Mouse (Mus musculus): ENCODE results near the gene Ptafr. TPM values are rescaled to one million over a fixed set of nuclear protein-coding genes. Genes with fewer than 3 reads are reported as not detected.

The Ptafr gene
- polyA plus RNA-seq, 1 experiment = 0.22 TPM

GRCm38 (mm10) chr4:132532981-132533916, 30.6 kb upstream of the Ptafr start, which contains the start of gene Atpif1:
Gene Atpif1, minus strand, starts transcription at chr4:132533659.
- no peaks in the 10 kb centered on the region for H3K27me3 ChIP-seq (ENCODE audit: control insufficient read depth, insufficient read depth, low read length, poor library complexity, severe bottlenecking)
- no peaks in the 10 kb centered on the region for H3K9me3 ChIP-seq (replicated peaks; ENCODE audit: control insufficient read depth, insufficient read depth, low read length, poor library complexity, severe bottlenecking)
- peaks cover 16% of the 10 kb centered on the region for H3K36me3 ChIP-seq (ENCODE audit: control insufficient read depth, insufficient read depth, low read length, poor library complexity, severe bottlenecking)
- peak within 1 kb of the TSS; percentile 83 for H3K9ac ChIP-seq (ENCODE audit: low read depth, poor library complexity, severe bottlenecking)
- H3K27ac ChIP-seq (ENCODE audit: insufficient read depth, low read length) = peak within 1 kb of the TSS; percentile 82
- peak within 1 kb of the TSS; percentile 83 for H3K4me3 ChIP-seq (ENCODE audit: low read depth, low read length)
- no peak for TF ChIP-seq CTCF (IDR thresholded peaks at IDR 0.05; ENCODE audit: low read depth, low read length)
- peak; percentile 44 for TF ChIP-seq POLR2A (IDR thresholded peaks at IDR 0.05; ENCODE audit: insufficient read depth, low read length)
- no peaks in the 10 kb centered on the region for H3K4me1 ChIP-seq (ENCODE audit: control insufficient read depth, insufficient read depth, low read length)

GRCm38 (mm10) chr4:132535406-132536121, 28.3 kb upstream of the Ptafr start, which contains the start of gene Dnajc8:
Gene Dnajc8, plus strand, starts transcription at chr4:132535550.
- Histone ChIP-seq H3K9me3 (replicated peaks; ENCODE audit: control insufficient read depth, insufficient read depth, low read length, poor library complexity, severe bottlenecking) (no peaks in the 10 kb centered on the region), H3K4me1 (ENCODE audit: control insufficient read depth, insufficient read depth, low read length) (no peaks in the 10 kb centered on the region), H3K27ac (ENCODE audit: insufficient read depth, low read length) (peak within 1 kb of the TSS; percentile 45; the same call in 1 of the 2 replicates)

GRCm38 (mm10) chr4:132539481-132539880, 24.4 kb upstream of the Ptafr start:
- H3K27ac ChIP-seq (ENCODE audit: insufficient read depth, low read length) = no peak overlapping the region
- TF ChIP-seq POLR2A (IDR thresholded peaks at IDR 0.05; ENCODE audit: insufficient read depth, low read length) (no peak), CTCF (IDR thresholded peaks at IDR 0.05; ENCODE audit: low read depth, low read length) (no peak), EP300 (IDR thresholded peaks at IDR 0.05; ENCODE audit: insufficient read depth, low read depth, low read length) (no peak)
- H3K9me3 ChIP-seq (replicated peaks; ENCODE audit: control insufficient read depth, insufficient read depth, low read length, poor library complexity, severe bottlenecking) = no peaks in the 10 kb centered on the region
- H3K9ac ChIP-seq (ENCODE audit: low read depth, poor library complexity, severe bottlenecking) = no peak overlapping the region
- no peaks in the 10 kb centered on the region for H3K27me3 ChIP-seq (ENCODE audit: control insufficient read depth, insufficient read depth, low read length, poor library complexity, severe bottlenecking)
- no peaks in the 10 kb centered on the region for H3K4me1 ChIP-seq (ENCODE audit: control insufficient read depth, insufficient read depth, low read length)
- H3K4me3 ChIP-seq (ENCODE audit: low read depth, low read length) = no peak overlapping the region
- peaks cover 55% of the 10 kb centered on the region for H3K36me3 ChIP-seq (ENCODE audit: control insufficient read depth, insufficient read depth, low read length, poor library complexity, severe bottlenecking)

More at GRCm38 (mm10) chr4:132535406-132536121, 28.3 kb upstream of the Ptafr start, which contains the start of gene Dnajc8:
- peak within 1 kb of the TSS; percentile 98 for H3K4me3 ChIP-seq (ENCODE audit: low read depth, low read length)
- H3K36me3 ChIP-seq (ENCODE audit: control insufficient read depth, insufficient read depth, low read length, poor library complexity, severe bottlenecking) = peaks cover 27% of the 10 kb centered on the region
- TF ChIP-seq EP300 (IDR thresholded peaks at IDR 0.05; ENCODE audit: insufficient read depth, low read depth, low read length) (0 out of 2 replicates have a peak, but pooled peaks have one; percentile 7), CTCF (IDR thresholded peaks at IDR 0.05; ENCODE audit: low read depth, low read length) (no peak), POLR2A (IDR thresholded peaks at IDR 0.05; ENCODE audit: insufficient read depth, low read length) (peak; percentile 65)
- no peaks in the 10 kb centered on the region for H3K27me3 ChIP-seq (ENCODE audit: control insufficient read depth, insufficient read depth, low read length, poor library complexity, severe bottlenecking)
- H3K9ac ChIP-seq (ENCODE audit: low read depth, poor library complexity, severe bottlenecking) = peak within 1 kb of the TSS; percentile 97

- Histone ChIP-seq H3K9ac (ENCODE audit: low read depth, poor library complexity, severe bottlenecking) (no peak overlapping the region), H3K4me1 (ENCODE audit: control insufficient read depth, insufficient read depth, low read length) (no peaks in the 10 kb centered on the region), H3K27ac (ENCODE audit: insufficient read depth, low read length) (no peak overlapping the region), H3K36me3 (ENCODE audit: control insufficient read depth, insufficient read depth, low read length, poor library complexity, severe bottlenecking) (peaks cover 68% of the 10 kb centered on the region), H3K27me3 (ENCODE audit: control insufficient read depth, insufficient read depth, low read length, poor library complexity, severe bottlenecking) (no peaks in the 10 kb centered on the region), H3K4me3 (ENCODE audit: low read depth, low read length) (no peak overlapping the region), H3K9me3 (replicated peaks; ENCODE audit: control insufficient read depth, insufficient read depth, low read length, poor library complexity, severe bottlenecking) (no peaks in the 10 kb centered on the region)
- TF ChIP-seq POLR2A (IDR thresholded peaks at IDR 0.05; ENCODE audit: insufficient read depth, low read length) (no peak), EP300 (IDR thresholded peaks at IDR 0.05; ENCODE audit: insufficient read depth, low read depth, low read length) (no peak), CTCF (IDR thresholded peaks at IDR 0.05; ENCODE audit: low read depth, low read length) (no peak)
Measured at GRCm38 (mm10) chr4:132541413-132541812, 22.5 kb upstream of the Ptafr start.

GRCm38 (mm10) chr4:132542724-132543123, 21.1 kb upstream of the Ptafr start:
- no peak overlapping the region for H3K9ac ChIP-seq (ENCODE audit: low read depth, poor library complexity, severe bottlenecking)
- TF ChIP-seq EP300 (IDR thresholded peaks at IDR 0.05; ENCODE audit: insufficient read depth, low read depth, low read length) = no peak
- no peak for TF ChIP-seq POLR2A (IDR thresholded peaks at IDR 0.05; ENCODE audit: insufficient read depth, low read length)
- TF ChIP-seq CTCF (IDR thresholded peaks at IDR 0.05; ENCODE audit: low read depth, low read length) = no peak
- H3K36me3 ChIP-seq (ENCODE audit: control insufficient read depth, insufficient read depth, low read length, poor library complexity, severe bottlenecking) = peaks cover 78% of the 10 kb centered on the region
- H3K4me3 ChIP-seq (ENCODE audit: low read depth, low read length) = no peak overlapping the region
- no peak overlapping the region; the same call in 1 of the 2 replicates for H3K27ac ChIP-seq (ENCODE audit: insufficient read depth, low read length)
- H3K27me3 ChIP-seq (ENCODE audit: control insufficient read depth, insufficient read depth, low read length, poor library complexity, severe bottlenecking) = no peaks in the 10 kb centered on the region
- H3K9me3 ChIP-seq (replicated peaks; ENCODE audit: control insufficient read depth, insufficient read depth, low read length, poor library complexity, severe bottlenecking) = no peaks in the 10 kb centered on the region
- H3K4me1 ChIP-seq (ENCODE audit: control insufficient read depth, insufficient read depth, low read length) = no peaks in the 10 kb centered on the region
